Mouse (Mus musculus): ENCODE results near the gene Gm28635.

GRCm38 (mm10) chr2:84626366-84626975 is 51.4 kb downstream of the Gm28635 start:
- TF ChIP-seq POLR2A (IDR thresholded peaks at IDR 0.05; ENCODE audit: control insufficient read depth, extremely low read depth, insufficient read depth, low read length, poor library complexity) = no peak
- no peak for TF ChIP-seq CTCF (IDR thresholded peaks at IDR 0.05; ENCODE audit: borderline replicate concordance, control insufficient read depth, extremely low read depth, insufficient read depth, low read length, poor library complexity)
